17 mouse cellular contexts compared by ENCODE assay signal in the genomic region with DNA sequence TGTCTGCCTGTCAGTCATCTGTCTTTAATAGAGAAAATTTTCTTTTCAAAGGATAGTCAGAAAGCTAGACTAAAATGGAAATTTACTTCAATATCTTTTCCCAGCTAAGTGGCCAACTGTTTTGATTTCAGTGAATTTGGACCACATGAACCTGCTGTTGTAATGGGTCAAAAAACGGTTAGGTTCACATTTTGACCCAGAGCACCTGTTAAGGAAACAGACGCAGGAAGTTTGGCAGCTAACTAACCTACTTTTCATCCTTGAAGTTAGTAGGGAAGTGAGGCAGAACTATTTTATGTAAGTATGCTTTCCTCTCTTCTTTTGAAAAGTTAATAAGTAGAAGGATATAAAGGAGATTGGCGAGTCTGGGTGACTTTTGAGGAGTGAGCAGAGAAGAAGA.
DNase-seq lines count a peak whose midpoint lies in the region; ATAC-seq and TF ChIP-seq lines count a peak whose summit lies in the region.
"Had no signal": no experiment of that assay in that cellular context is flagged by ENCODE, and none has a peak within 500 bp of the region (broad histone marks: within the 10 kb centered on the region; RNA-seq: fewer than 3 reads in every experiment).

No protein-coding gene starts in this region.

- H3K4me3 ChIP-seq in forebrain, embryonic 10.5 days, result no peak overlapping the region
- no peak overlapping the region for H3K4me3 ChIP-seq in forebrain, embryonic 14.5 days (ENCODE audit: low read depth, low read length)
- no peak overlapping the region for H3K4me3 ChIP-seq in kidney, adult 2 months (ENCODE audit: insufficient read depth, low read depth, low read length)
- no peak overlapping the region for H3K4me3 ChIP-seq in kidney, embryonic 16.5 days (ENCODE audit: low read length)
- no peak overlapping the region for H3K4me3 ChIP-seq in midbrain, embryonic 13.5 days (replicated peaks)
- H3K4me3 ChIP-seq in midbrain, embryonic 11.5 days (ENCODE audit: low read depth, low read length), result no peak overlapping the region
- H3K4me3 ChIP-seq in hindbrain, embryonic 16.5 days (ENCODE audit: low read length), result no peak overlapping the region
- H3K4me3 ChIP-seq: embryonic facial prominence, embryonic 10.5 days; heart, embryonic 13.5 days; megakaryocyte, embryonic 14.5 days had no signal

- peak overlapping the region; percentile 76; the same call in 1 of the 2 replicates for H3K27ac ChIP-seq in forebrain, embryonic 10.5 days
- H3K27ac ChIP-seq in forebrain, embryonic 14.5 days (ENCODE audit: low read depth, low read length), result no peak overlapping the region
- no peak overlapping the region for H3K27ac ChIP-seq in kidney, adult 2 months (ENCODE audit: insufficient read depth, low read depth, low read length)
- H3K27ac ChIP-seq in kidney, embryonic 16.5 days (ENCODE audit: low read length), result no peak overlapping the region
- peak overlapping the region; percentile 54; the same call in 1 of the 2 replicates for H3K27ac ChIP-seq in midbrain, embryonic 13.5 days
- H3K27ac ChIP-seq in midbrain, embryonic 11.5 days (ENCODE audit: low read depth, low read length), result no peak overlapping the region
- H3K27ac ChIP-seq in hindbrain, embryonic 16.5 days (ENCODE audit: low read depth, low read length), result peak overlapping the region; percentile 32; the same call in 1 of the 2 replicates
- H3K27ac ChIP-seq: heart, embryonic 13.5 days had no signal

- H3K4me1 ChIP-seq in forebrain, embryonic 10.5 days, result peaks cover 34% of the 10 kb centered on the region
- H3K4me1 ChIP-seq in forebrain, embryonic 14.5 days (ENCODE audit: control insufficient read depth, insufficient read depth, low read length), result peaks cover 19% of the 10 kb centered on the region
- peaks cover 23% of the 10 kb centered on the region for H3K4me1 ChIP-seq in kidney, adult 2 months (ENCODE audit: control insufficient read depth, insufficient read depth, low read length)
- peaks cover 32% of the 10 kb centered on the region for H3K4me1 ChIP-seq in kidney, embryonic 16.5 days (ENCODE audit: insufficient read depth, low read length)
- peaks cover 24% of the 10 kb centered on the region for H3K4me1 ChIP-seq in midbrain, embryonic 13.5 days (replicated peaks)
- peaks cover 8% of the 10 kb centered on the region; the same call in 1 of the 2 replicates for H3K4me1 ChIP-seq in midbrain, embryonic 11.5 days (ENCODE audit: control insufficient read depth, insufficient read depth, low read length)
- H3K4me1 ChIP-seq in hindbrain, embryonic 16.5 days (ENCODE audit: control insufficient read depth, insufficient read depth, low read depth, low read length), result peaks cover 16% of the 10 kb centered on the region

- TF ChIP-seq CTCF in kidney, adult 2 months (conservative IDR thresholded peaks at IDR 0.05; ENCODE audit: insufficient read depth, insufficient read length, low read depth, low read length), result no peak

- no peaks in the 10 kb centered on the region for H3K27me3 ChIP-seq in forebrain, embryonic 10.5 days (ENCODE audit: poor library complexity, severe bottlenecking)
- H3K27me3 ChIP-seq in forebrain, embryonic 14.5 days (replicated peaks; ENCODE audit: control insufficient read depth, insufficient read depth, low read length), result no peaks in the 10 kb centered on the region
- no peaks in the 10 kb centered on the region for H3K27me3 ChIP-seq in kidney, adult 2 months (replicated peaks; ENCODE audit: control insufficient read depth, insufficient read depth, low read length)
- H3K27me3 ChIP-seq in kidney, embryonic 16.5 days (ENCODE audit: insufficient read depth, low read length), result no peaks in the 10 kb centered on the region
- H3K27me3 ChIP-seq in midbrain, embryonic 13.5 days, result no peaks in the 10 kb centered on the region
- H3K27me3 ChIP-seq in midbrain, embryonic 11.5 days (ENCODE audit: control insufficient read depth, insufficient read depth, low read length), result no peaks in the 10 kb centered on the region
- no peaks in the 10 kb centered on the region for H3K27me3 ChIP-seq in hindbrain, embryonic 16.5 days (replicated peaks; ENCODE audit: control insufficient read depth, insufficient read depth, low read length)
- H3K27me3 ChIP-seq: heart, embryonic 13.5 days; megakaryocyte, embryonic 14.5 days had no signal

- no peak overlapping the region for H3K9ac ChIP-seq in forebrain, embryonic 14.5 days (ENCODE audit: low read length)
- H3K9ac ChIP-seq in kidney, embryonic 16.5 days (replicated peaks; ENCODE audit: low read length), result no peak overlapping the region
- H3K9ac ChIP-seq in midbrain, embryonic 13.5 days (replicated peaks), result no peak overlapping the region
- no peak overlapping the region for H3K9ac ChIP-seq in midbrain, embryonic 11.5 days (ENCODE audit: low read length)
- H3K9ac ChIP-seq in hindbrain, embryonic 16.5 days (ENCODE audit: low read depth, low read length), result no peak overlapping the region
- H3K9ac ChIP-seq: heart, embryonic 13.5 days had no signal

- ATAC-seq in forebrain, embryonic 14.5 days, result no peak
- no peak for ATAC-seq in kidney, embryonic 16.5 days (ENCODE audit: low FRiP score, low TSS enrichment)
- no peak for ATAC-seq in midbrain, embryonic 13.5 days
- ATAC-seq in midbrain, embryonic 11.5 days (ENCODE audit: low FRiP score), result no peak
- ATAC-seq in hindbrain, embryonic 16.5 days, result no peak

- H3K36me3 ChIP-seq in forebrain, embryonic 10.5 days (replicated peaks), result no peaks in the 10 kb centered on the region; the same call in none of the 2 replicates
- H3K36me3 ChIP-seq in forebrain, embryonic 14.5 days (ENCODE audit: control insufficient read depth, insufficient read depth, low read length), result no peaks in the 10 kb centered on the region
- H3K36me3 ChIP-seq in kidney, adult 2 months (ENCODE audit: control insufficient read depth, insufficient read depth, low read length), result no peaks in the 10 kb centered on the region
- no peaks in the 10 kb centered on the region for H3K36me3 ChIP-seq in kidney, embryonic 16.5 days (ENCODE audit: insufficient read depth, low read length)
- H3K36me3 ChIP-seq in midbrain, embryonic 13.5 days, result no peaks in the 10 kb centered on the region
- H3K36me3 ChIP-seq in midbrain, embryonic 11.5 days (ENCODE audit: control insufficient read depth, insufficient read depth, low read length), result no peaks in the 10 kb centered on the region
- H3K36me3 ChIP-seq in hindbrain, embryonic 16.5 days (ENCODE audit: control insufficient read depth, insufficient read depth, low read length), result no peaks in the 10 kb centered on the region
- H3K36me3 ChIP-seq: embryonic facial prominence, embryonic 10.5 days; heart, embryonic 13.5 days had no signal

- no peak overlapping the region for H3K4me2 ChIP-seq in forebrain, embryonic 14.5 days (ENCODE audit: low read length)
- H3K4me2 ChIP-seq in kidney, embryonic 16.5 days (replicated peaks; ENCODE audit: low read depth, low read length), result no peak overlapping the region
- no peak overlapping the region for H3K4me2 ChIP-seq in midbrain, embryonic 13.5 days (replicated peaks)
- no peak overlapping the region for H3K4me2 ChIP-seq in midbrain, embryonic 11.5 days
- no peak overlapping the region for H3K4me2 ChIP-seq in hindbrain, embryonic 16.5 days (ENCODE audit: low read length)
- H3K4me2 ChIP-seq: heart, embryonic 13.5 days had no signal

- TF ChIP-seq POLR2A in kidney, adult 2 months (IDR thresholded peaks at IDR 0.05; ENCODE audit: low read depth, low read length), result no peak

- DNase-seq in forebrain, embryonic 10.5 days (ENCODE audit: extremely low spot score, low spot score), result no peak
- no peak for DNase-seq in forebrain, embryonic 14.5 days (ENCODE audit: low spot score)
- DNase-seq in kidney, adult 2 months, result peak; percentile 66
- no peak for DNase-seq in midbrain, embryonic 11.5 days (ENCODE audit: low spot score, missing footprints)
- no peak for DNase-seq in adrenal gland, postnatal 10 days
- DNase-seq: adrenal gland, adult 2 months; cerebellum, adult 9-10 months; gastrocnemius, postnatal 10 days; heart, adult 18-20 months; lung, adult 2 months; spleen, adult 18-20 months had no signal

- WGBS in forebrain, embryonic 10.5 days, result 55% methylated on average over 3 of the region's 3 CpGs
- 39% methylated on average over 3 of the region's 3 CpGs for WGBS in forebrain, embryonic 14.5 days
- 17% methylated on average over 3 of the region's 3 CpGs for WGBS in kidney, adult 2 months
- WGBS in kidney, embryonic 16.5 days, result 29% methylated on average over 3 of the region's 3 CpGs
- WGBS in midbrain, embryonic 13.5 days, result 56% methylated on average over 3 of the region's 3 CpGs
- WGBS in midbrain, embryonic 11.5 days, result 63% methylated on average over 3 of the region's 3 CpGs
- WGBS in hindbrain, embryonic 16.5 days, result 34% methylated on average over 3 of the region's 3 CpGs

- no peaks in the 10 kb centered on the region for H3K9me3 ChIP-seq in forebrain, embryonic 10.5 days
- no peaks in the 10 kb centered on the region for H3K9me3 ChIP-seq in forebrain, embryonic 14.5 days (replicated peaks; ENCODE audit: control insufficient read depth, low read length)
- H3K9me3 ChIP-seq in kidney, embryonic 16.5 days (ENCODE audit: low read length), result no peaks in the 10 kb centered on the region
- no peaks in the 10 kb centered on the region for H3K9me3 ChIP-seq in midbrain, embryonic 13.5 days
- H3K9me3 ChIP-seq in midbrain, embryonic 11.5 days (ENCODE audit: control insufficient read depth, low read length), result no peaks in the 10 kb centered on the region
- H3K9me3 ChIP-seq in hindbrain, embryonic 16.5 days (ENCODE audit: control insufficient read depth, low read length), result no peaks in the 10 kb centered on the region
- H3K9me3 ChIP-seq: embryonic facial prominence, embryonic 10.5 days; heart, embryonic 13.5 days; megakaryocyte, embryonic 14.5 days had no signal

Comparison
In these comparisons a context has a peak if more than half of its experiments do, and no peak if none do; other contexts are left out.
1. H3K27ac ChIP-seq: peak in forebrain, embryonic 10.5 days (single experiment), midbrain, embryonic 13.5 days (single experiment) and hindbrain, embryonic 16.5 days (single experiment); none in forebrain, embryonic 14.5 days (single experiment), kidney, adult 2 months (single experiment), kidney, embryonic 16.5 days (single experiment) and midbrain, embryonic 11.5 days (single experiment).